Mouse (Mus musculus): ENCODE results near the gene Bcan.

Bcan gene

DNA sequence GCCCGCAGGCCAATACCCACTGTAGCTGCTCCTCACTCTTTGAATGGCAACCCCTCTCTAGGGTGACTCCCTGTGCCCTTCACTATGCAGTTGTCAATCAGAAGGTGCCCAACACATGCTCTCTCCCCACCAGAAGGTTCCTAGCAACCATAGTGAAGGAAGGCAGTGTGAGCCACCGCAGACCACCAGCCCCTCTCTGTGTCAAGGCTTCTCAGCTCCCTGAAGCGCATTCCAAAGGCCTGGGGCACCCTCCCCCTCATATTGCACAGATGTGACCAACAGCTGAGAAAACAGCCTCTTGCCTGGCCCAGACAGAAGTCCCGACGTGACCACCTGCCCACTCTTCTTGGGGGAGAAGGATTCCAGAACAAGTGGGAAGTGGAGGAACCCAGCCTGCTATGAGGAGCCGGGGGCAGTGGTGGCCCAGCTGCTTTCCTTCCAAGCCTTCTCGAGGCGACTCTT, 27.8 kb downstream of the Bcan start:
- no peak for DNase-seq (ENCODE audit: low read depth)

DNA sequence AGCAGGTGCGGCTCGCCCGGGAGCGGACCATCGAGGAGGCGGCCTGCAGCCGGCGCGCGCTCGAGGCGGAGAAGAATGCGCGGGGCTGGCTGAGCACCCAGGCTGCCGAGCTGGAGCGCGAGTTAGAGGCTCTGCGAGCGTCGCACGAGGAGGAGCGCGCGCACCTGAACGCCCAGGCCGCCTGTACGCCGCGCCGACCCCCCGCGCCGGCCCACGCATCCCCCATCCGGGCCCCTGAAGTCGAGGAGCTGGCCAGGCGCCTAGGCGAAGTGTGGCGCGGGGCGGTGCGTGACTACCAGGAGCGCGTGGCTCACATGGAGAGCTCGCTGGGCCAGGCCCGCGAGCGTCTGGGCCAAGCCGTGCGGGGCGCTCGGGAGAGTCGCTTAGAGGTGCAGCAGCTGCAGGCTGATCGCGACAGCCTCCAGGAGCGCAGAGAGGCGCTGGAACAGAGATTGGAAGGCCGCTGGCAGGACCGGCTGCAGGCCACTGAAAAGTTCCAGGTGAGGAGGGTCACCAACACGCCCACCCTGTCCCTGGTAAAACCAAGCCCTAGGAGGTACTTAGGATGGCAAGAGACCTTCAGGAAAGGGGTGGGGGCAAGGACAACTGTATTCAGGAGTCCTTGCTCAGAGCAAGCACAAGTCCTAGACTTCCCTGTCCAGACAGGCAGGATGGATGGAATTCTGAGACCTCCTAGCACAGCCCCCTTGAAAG, 28.4 kb downstream of the Bcan start:
- no peak for DNase-seq (ENCODE audit: low read depth)

- DNase-seq (ENCODE audit: low read depth) = peak; percentile 53
These were observed 29.0 kb downstream of the Bcan start, which contains the start of gene Nes for GRCm38 (mm10) chr3:87970939-87971488. Gene Nes (plus strand): TSS chr3:87971078.

DNA sequence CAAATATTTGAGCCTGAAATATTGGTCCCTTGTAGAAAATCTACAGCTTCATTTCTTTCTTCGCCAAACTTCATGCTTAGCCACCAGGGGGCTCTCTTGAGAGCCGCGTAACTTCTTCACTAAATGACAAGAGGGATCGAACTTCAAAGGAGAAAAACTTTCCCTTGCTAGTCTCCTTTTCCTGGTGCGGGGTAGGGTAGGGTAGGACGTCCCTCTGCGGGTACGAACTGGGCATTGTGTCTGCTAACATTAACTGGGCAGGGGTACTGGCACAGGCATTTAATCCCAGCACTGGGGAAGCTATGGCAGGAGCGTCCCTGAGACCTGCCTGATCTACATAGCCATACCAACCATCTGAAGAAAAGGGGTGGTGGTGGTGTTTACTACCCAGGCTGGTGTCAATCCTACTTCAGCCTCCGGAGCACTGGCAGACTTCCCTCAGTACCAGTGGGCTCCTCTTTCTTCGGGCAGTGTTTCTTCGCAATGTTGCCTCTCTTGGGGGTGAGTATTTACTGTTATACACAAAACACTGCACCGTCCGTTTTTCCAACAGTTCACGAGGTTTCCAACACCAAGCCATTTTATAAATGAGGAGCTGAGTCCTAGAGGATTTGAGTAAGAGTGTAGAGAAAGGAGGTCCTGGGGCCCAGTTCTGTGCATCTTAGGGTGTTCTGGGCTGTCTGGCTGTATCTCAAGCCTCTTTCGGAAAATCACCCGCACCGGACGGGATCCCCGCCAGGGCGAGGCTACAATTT, 29.7 kb downstream of the Bcan start:
- DNase-seq (ENCODE audit: low read depth) = peak; percentile 86

GRCm38 (mm10) chr3:87960586-87961191, 39.3 kb downstream of the Bcan start:
- DNase-seq (ENCODE audit: low read depth) = peak; percentile 98

GRCm38 (mm10) chr3:87960191-87960585, 39.8 kb downstream of the Bcan start:
- DNase-seq (ENCODE audit: low read depth) = peak; percentile 29

DNA sequence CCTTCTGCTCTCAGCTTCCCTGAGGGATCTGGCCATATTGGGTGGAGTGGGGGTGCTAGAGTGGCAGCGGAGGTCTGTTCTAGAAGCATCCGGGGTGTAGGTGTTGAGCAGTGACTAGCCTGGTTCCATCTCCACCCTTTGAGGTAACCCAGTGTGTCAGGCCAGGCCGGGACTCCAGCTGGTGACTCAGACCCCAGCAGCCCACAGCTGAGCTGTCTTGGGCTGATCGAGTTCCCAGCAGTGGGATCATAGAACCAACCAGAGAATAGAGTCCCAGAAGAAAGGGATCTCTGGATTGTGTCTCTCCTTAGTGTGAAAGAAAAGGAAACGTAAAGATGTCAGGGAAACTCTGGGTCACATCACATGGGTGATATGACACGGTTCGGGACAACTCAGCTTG, 40.7 kb downstream of the Bcan start:
- peak; percentile 66 for DNase-seq (ENCODE audit: low read depth)

DNA sequence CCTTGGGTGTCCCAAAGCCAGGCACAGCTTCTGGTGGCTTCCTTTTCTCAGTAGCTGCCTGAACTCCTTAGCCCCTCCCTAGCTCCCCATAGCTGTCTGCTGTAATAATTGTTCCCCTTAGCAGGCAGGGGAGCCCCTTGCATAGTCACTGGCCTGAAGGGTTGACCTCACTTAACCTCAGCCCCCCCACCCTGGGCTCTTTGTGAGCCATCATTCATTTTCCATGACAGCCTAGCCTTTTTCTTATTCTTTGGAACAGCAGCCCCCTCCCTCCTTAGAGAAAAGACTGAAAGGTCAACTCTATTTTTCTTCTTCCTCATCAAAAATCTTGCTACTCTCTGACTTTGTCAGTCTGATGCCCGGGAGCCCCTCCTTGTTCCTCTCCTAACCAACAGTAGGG, 41.1 kb downstream of the Bcan start:
- no peak for DNase-seq (ENCODE audit: low read depth)

DNA sequence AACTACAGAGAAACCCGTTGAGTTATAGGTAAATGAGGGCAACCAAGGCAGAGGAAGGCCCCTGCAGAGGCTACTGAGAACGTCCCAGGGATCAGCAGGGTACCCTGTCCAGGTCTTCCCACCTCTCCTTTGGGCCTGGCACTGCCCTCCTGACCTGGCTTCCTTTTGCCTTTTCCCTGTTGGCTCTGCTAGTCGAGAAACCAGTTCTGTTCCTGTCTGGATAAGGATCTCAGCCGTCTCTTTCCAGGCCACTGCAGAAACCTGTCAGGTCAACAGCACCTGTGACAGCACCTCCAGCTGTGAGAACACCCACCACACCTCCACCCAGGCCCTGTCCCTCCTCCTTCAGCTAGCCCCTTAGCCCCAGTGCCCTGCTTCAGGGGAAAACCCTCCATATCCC, 41.6 kb downstream of the Bcan start:
- no peak for DNase-seq (ENCODE audit: low read depth)

DNA sequence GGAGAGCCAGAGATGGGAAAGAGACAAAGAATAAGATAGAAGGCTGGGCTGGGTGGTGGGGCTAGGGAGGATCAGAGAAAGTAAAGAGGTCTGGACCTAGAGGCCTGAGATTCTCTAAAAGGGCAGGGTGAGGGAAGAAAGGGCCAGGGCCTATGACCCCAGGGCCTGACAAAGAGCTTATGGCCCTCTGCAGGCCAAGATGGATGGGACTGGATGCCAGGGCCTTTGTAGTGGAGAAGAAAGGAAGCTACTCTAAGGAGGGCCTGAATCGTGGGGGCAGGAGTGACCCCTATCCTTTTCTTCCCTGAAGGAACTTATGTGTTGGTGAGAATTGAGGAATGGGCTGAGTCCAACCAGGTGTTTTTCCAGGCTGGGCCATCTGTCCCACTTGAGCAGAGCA, 42.0 kb downstream of the Bcan start:
- no peak for DNase-seq (ENCODE audit: low read depth)

DNA sequence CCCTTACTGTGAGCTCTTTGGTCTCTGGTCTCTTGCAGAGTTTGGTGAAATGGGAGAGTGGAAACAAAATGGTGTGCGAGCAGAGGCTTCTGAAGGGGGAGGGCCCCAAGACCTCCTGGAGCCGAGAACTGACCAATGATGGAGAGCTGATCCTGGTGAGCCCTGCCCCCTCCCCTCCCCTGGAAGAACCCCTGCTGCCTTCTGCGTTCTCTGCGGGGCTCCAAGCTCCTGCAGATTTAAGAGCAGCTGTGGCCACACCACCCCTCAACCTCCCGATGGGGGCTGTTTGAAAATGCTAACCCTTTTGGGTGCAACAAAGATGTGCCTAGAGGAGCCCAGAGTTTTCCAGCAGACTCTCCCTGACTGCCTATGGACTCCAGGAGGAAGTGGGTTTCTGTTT, 47.6 kb downstream of the Bcan start:
- DNase-seq (ENCODE audit: low read depth) = no peak

GRCm38 (mm10) chr3:87951946-87952345, 48.1 kb downstream of the Bcan start:
- DNase-seq (ENCODE audit: low read depth) = no peak

GRCm38 (mm10) chr3:87949955-87950515, 50.0 kb downstream of the Bcan start:
- peak; percentile 52 for DNase-seq (ENCODE audit: low read depth)

- DNase-seq (ENCODE audit: low read depth) = peak; percentile 55
These were observed 50.6 kb downstream of the Bcan start for GRCm38 (mm10) chr3:87949266-87949954.

DNA sequence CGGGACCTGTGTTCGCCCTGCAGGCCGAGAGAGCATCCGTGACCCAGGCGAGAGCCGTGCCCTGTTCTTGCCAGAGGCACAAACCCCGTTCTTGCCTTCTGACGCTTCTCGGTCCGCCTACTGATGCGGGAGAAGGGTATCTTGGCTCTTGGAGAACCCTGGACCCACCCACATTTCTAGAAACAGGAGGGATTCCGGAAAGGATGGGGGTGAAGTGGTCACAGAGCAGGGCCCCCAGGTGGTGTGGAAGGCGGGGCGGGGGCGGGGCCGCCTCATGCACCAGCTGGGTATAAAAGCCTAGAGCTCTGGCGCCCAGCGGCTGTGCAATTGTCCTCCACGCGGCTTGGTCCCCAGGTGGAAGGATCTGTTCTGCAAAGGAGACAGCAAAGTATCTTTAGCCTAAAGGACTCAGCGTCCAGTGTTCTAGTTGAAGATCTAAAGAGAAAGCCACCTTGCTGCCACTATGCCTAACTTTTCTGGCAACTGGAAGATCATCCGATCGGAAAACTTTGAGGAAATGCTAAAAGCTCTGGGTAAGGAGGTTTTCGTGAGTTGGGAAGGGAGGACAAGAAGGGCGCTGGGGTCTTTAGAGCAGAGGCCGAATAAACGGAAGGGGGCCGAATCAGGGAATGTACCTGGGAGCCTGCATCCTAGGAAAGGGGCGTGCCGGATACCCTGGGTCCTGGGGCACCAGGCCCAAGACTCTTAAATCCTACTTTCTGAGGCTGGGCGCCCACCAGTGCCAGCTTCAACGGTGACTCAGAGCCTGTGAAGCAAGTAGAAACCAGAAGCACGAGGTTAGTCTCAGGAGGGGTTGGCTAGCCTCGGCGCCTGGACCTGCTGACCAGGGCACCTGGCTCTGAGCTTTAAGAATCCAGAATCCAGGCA, 51.4 kb downstream of the Bcan start, which contains the start of gene Crabp2:
TSS of gene Crabp2 (plus strand) at position 289 of the 888 bp plus-strand sequence.
- peak; percentile 82 for DNase-seq (ENCODE audit: low read depth)

- no peak for DNase-seq (ENCODE audit: low read depth)
These were observed 52.2 kb downstream of the Bcan start for GRCm38 (mm10) chr3:87947811-87948199.

- DNase-seq (ENCODE audit: low read depth) = no peak
These were observed 52.8 kb downstream of the Bcan start for GRCm38 (mm10) chr3:87947056-87947810.

DNA sequence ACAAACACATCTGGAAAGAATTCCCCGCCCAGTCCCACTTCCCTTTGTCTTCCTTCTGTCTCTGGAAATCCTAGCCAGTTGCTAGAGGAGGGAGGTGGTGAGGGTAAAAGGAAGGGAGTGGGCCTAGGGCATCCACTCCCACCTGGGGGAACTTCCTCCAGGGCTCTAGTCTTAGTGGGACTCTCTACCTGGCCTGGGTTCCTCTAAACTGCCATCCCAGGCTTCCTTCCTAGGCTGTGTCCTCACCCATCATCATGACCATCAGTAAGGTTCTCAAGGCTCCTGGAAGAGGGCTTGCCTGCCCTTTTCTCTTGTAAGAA, 53.5 kb downstream of the Bcan start:
- peak; percentile 73 for DNase-seq (ENCODE audit: low read depth)

GRCm38 (mm10) chr3:87945781-87946540, 54.1 kb downstream of the Bcan start:
- DNase-seq (ENCODE audit: low read depth) = no peak
